Mouse (Mus musculus): ENCODE measurements around the gene Tmed2.

DNA sequence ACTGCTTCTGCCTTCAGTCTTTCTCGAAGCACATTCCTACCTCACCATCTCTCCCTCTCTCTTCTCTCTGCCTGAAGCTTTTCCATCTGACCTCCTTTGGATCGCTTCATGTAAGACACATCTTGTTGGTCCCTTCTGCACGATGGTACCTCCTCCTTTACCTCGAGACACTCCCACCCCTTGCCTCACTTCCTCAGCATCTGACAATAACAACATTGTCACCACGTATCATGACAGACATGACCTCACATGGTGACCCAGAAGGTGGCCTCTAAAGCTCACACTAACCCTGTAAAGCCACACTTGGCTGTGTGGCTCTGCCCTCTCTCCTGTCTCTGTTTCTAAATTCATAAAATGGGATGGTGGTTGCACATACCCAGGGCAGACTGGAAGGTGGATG is 24.7 kb upstream of the Tmed2 start:
- no peak for TF ChIP-seq CTCF (IDR thresholded peaks at IDR 0.05; ENCODE audit: low read depth)
- no peak for TF ChIP-seq EP300 (IDR thresholded peaks at IDR 0.05; ENCODE audit: low read depth)
